Mouse (Mus musculus) central nervous system, embryonic 14 days (tissue): ENCODE measurements around the gene Zswim5. TPM values are rescaled to one million over a fixed set of nuclear protein-coding genes. Genes with fewer than 3 reads are reported as not detected.

Experiments used
- polyA plus RNA-seq: library from polyadenylated mRNA; depleted of rRNA; stranded (reverse); fragments of >200 nt; gene quantifications from 2 replicates; pipeline ENCODE4 v1.2.3, GENCODE M21; 2012; rRNA removed

The Zswim5 gene
- 22.0 and 27.1 TPM in 2 replicates for polyA plus RNA-seq

GRCm38 (mm10) chr4:116876995-116877728 is at the start of gene Zswim5:
TSS of gene Zswim5 (plus strand) at chr4:116877376.

DNA sequence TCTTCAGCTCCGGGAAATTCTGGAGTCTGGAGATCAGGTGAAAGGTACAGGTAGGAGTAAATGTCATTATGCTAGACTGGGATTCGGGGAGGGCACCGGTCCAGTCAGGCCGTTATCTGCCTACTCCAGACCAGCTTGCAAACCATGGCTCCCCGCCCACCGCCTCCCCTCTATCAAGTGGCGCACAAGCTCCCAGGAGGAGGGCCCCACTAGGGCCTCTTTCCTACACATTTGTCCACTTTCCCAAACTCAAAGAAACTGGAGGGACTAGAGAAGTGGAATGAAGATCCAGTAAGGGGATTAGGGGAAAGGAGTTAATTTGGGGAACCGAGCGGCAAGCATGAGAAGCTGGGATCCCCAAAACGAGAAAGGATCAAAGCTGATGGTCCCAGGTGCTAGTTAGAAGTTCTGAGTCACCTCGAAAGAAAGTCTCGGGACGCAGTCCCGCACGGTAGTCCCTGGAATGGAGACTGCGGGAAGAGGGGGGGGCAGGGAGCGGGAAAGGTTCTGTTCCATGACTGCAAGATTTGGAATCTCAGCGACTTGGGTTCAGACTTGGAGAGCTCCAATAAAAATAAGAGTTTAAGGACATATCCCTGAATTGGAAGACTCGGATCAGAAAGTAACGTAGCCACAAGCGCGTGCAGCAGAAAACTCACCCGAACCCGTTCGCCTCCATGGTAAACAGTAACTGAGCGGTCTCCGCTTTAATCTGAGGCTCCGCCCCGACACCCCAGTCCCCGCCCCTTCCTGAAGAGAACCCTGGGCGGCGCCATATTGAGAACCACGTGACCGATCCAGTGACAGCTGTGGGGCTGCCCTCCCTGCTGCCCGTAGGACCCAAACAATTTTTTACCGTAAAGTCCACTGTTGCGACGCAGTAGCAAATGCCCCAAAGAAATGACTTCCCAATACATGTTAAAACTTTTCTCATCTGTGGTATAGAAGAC is 116.8 kb downstream of the Zswim5 start, which contains the start of gene Urod:
Gene Urod (minus strand): TSS at position 742 of the 950 bp plus-strand sequence.

GRCm38 (mm10) chr4:116995131-116995797 is 118.1 kb downstream of the Zswim5 start, which contains the start of gene Hectd3:
TSS of gene Hectd3 (plus strand) at chr4:116995317.

GRCm38 (mm10) chr4:117019206-117020134 is 142.3 kb downstream of the Zswim5 start, which contains the start of gene Eif2b3:
TSS of gene Eif2b3 (plus strand) at chr4:117019402.

Other genes with a start within 250 kb of the Zswim5 start
- 159 and 176 TPM in 2 replicates for gene Nasp, start 249.4 kb upstream of the Zswim5 start, polyA plus RNA-seq
- 627 and 659 TPM in 2 replicates for gene Akr1a1, start 225.7 kb upstream of the Zswim5 start, polyA plus RNA-seq
- 249 and 273 TPM in 2 replicates for gene Prdx1, start 191.8 kb upstream of the Zswim5 start, polyA plus RNA-seq
- 21.2 and 24.2 TPM in 2 replicates for gene Mmachc, start 169.0 kb upstream of the Zswim5 start, polyA plus RNA-seq
- gene Ccdc163, start 168.9 kb upstream of the Zswim5 start, polyA plus RNA-seq, result 38.7 and 43.2 TPM in 2 replicates
- 4.9 and 5.1 TPM in 2 replicates for gene Tesk2, start 156.4 kb upstream of the Zswim5 start, polyA plus RNA-seq
- 36.1 and 39.4 TPM in 2 replicates for gene Toe1, start 69.7 kb upstream of the Zswim5 start, polyA plus RNA-seq
- 20.2 and 20.6 TPM in 2 replicates for gene Mutyh, start 69.7 kb upstream of the Zswim5 start, polyA plus RNA-seq
- gene Hpdl, start 55.7 kb upstream of the Zswim5 start, polyA plus RNA-seq, result 0.49 and 0.50 TPM in 2 replicates
- 59.3 and 62.9 TPM in 2 replicates for gene Urod, start 117.0 kb downstream of the Zswim5 start, polyA plus RNA-seq
- gene Hectd3, start 117.9 kb downstream of the Zswim5 start, polyA plus RNA-seq, result 51.7 and 57.8 TPM in 2 replicates
- gene Eif2b3, start 142.0 kb downstream of the Zswim5 start, polyA plus RNA-seq, result 31.6 and 32.5 TPM in 2 replicates
- 9.2 and 13.2 TPM in 2 replicates for gene Ptch2, start 218.7 kb downstream of the Zswim5 start, polyA plus RNA-seq
- 7.2 and 9.3 TPM in 2 replicates for gene Btbd19, start 248.3 kb downstream of the Zswim5 start, polyA plus RNA-seq
- gene Tctex1d4, start 249.4 kb downstream of the Zswim5 start, polyA plus RNA-seq, result 0.45 and 0.58 TPM in 2 replicates